Mouse (Mus musculus) activated CD4-positive, CD25-positive, alpha-beta regulatory T cell (primary cell): Measurements from ENCODE around the gene Ndst2. TPM values are rescaled to one million over a fixed set of nuclear protein-coding genes. Genes with fewer than 3 reads are reported as not detected.

Experiments used
- polyA plus RNA-seq, 2 experiments: library from polyadenylated mRNA; unstranded; fragments of 100-300 nt; shearing (Covaris generic); gene quantifications; one replicate each; pipeline ENCODE4 v1.2.1; 2017

Ndst2 gene
- polyA plus RNA-seq: 10 to 100 TPM; 34.4 to 35.0 TPM

GRCm38 (mm10) chr14:20733952-20734774 lies at the start of gene Ndst2:
Gene Ndst2, minus strand, starts transcription at chr14:20734562.

GRCm38 (mm10) chr14:20707201-20708190 lies 26.9 kb downstream of the Ndst2 start, which contains the start of gene Zswim8:
Gene Zswim8, plus strand, starts transcription at chr14:20707552.

GRCm38 (mm10) chr14:20702741-20703381 lies 31.5 kb downstream of the Ndst2 start, which contains the start of gene Chchd1:
Gene Chchd1, plus strand, starts transcription at chr14:20703006.

GRCm38 (mm10) chr14:20694884-20695760 lies 39.2 kb downstream of the Ndst2 start, which contains the start of gene Fut11:
Gene Fut11, plus strand, starts transcription at chr14:20694968.

GRCm38 (mm10) chr14:20674064-20674833 lies 60.1 kb downstream of the Ndst2 start, which contains the start of gene Sec24c:
Gene Sec24c, plus strand, starts transcription at chr14:20674308.

Other genes with a start within 250 kb of the Ndst2 start
- 1 to 10 TPM; 1.3 to 2.3 TPM for gene Mss51, start 237.7 kb downstream of the Ndst2 start, polyA plus RNA-seq
- gene Ppp3cb, start 188.0 kb downstream of the Ndst2 start, polyA plus RNA-seq: 10 to 100 TPM; 30.4 to 31.4 TPM
- gene Usp54, start 93.5 kb downstream of the Ndst2 start, polyA plus RNA-seq: 1 to 10 TPM; 2.5 to 2.6 TPM
- not detected for gene Myoz1, start 78.0 kb downstream of the Ndst2 start, polyA plus RNA-seq
- gene Synpo2l, start 66.2 kb downstream of the Ndst2 start, polyA plus RNA-seq: under 1 TPM in 1 of 2 experiments, not detected in 1; 0.21 TPM
- 100 to 1,000 TPM; 181 to 190 TPM for gene Sec24c, start 60.3 kb downstream of the Ndst2 start, polyA plus RNA-seq
- gene Fut11, start 39.6 kb downstream of the Ndst2 start, polyA plus RNA-seq: 10 to 100 TPM in 1 of 2 experiments, 1 to 10 TPM in 1; 9.8 to 13.7 TPM
- 100 to 1,000 TPM; 102 to 136 TPM for gene Chchd1, start 31.6 kb downstream of the Ndst2 start, polyA plus RNA-seq
- gene Zswim8, start 27.0 kb downstream of the Ndst2 start, polyA plus RNA-seq: 10 to 100 TPM; 35.8 to 56.8 TPM
- 10 to 100 TPM in 1 of 2 experiments, 1 to 10 TPM in 1; 6.8 to 10.1 TPM for gene Camk2g, start 59.5 kb upstream of the Ndst2 start, polyA plus RNA-seq
- gene Plau, start 102.1 kb upstream of the Ndst2 start, polyA plus RNA-seq: under 1 TPM in 1 of 2 experiments, not detected in 1; 0.07 TPM
- gene Vcl, start 194.8 kb upstream of the Ndst2 start, polyA plus RNA-seq: 1 to 10 TPM; 1.9 to 3.1 TPM